ENCODE assay signal across 8 mouse cellular contexts in the genomic region with DNA sequence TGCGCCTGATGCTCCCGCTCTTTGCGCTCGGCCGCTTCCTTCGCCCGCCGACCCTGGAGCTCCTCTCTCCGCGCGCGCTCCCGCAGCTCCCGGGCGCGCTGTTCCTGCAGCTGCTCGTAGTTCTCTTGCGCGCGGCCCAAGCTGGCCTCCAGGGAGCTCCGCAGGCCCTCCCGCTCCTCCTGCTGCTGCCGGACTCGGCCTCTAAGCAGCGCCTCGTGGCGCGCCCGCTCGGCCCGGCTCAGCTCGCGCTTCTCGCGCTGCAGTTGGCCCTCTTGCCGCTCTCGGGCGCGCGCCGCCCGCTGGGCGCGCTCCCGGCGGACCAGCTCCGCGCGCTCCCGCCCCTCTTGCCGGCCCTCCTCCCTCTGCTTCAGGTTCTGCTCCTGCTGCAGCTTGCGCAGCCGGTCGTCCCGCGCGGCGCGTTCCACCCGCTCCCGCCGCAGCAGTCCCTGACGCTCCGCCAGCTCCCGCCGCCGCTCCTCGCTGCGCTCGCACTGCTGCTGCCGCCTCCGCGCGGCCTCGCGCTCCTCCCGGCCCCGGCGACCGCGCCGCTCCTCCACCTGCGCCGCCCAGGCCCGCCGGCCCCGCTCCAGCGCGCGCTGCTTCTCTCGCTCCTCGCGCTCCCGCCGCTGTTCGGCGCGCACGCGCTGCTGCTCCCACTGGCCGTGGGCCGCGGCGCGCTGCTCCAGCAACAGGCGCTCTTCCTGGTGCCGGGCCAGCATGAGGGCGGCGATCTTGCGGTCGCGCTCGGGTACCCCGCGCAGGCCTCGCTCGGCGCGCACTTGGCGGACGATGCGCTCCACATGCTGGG. TPM values are rescaled to one million over a fixed set of nuclear protein-coding genes. Genes with fewer than 3 reads are reported as not detected.
A peak's percentile ranks its signal among the peaks of the same experiment; 100 is the strongest.
DNase-seq lines count a peak whose midpoint lies in the region; ATAC-seq and TF ChIP-seq lines count a peak whose summit lies in the region.

No protein-coding gene starts in this region.

- ATAC-seq in forebrain, embryonic 14.5 days, result no peak
- peak; percentile 33 for ATAC-seq in hindbrain, embryonic 11.5 days (ENCODE audit: low FRiP score)
- ATAC-seq in limb, embryonic 15.5 days (ENCODE audit: insufficient number of reproducible peaks, low FRiP score, low TSS enrichment, low read depth), result peak; percentile 74; the same call in 1 of the 2 replicates
- no peak for ATAC-seq in midbrain, embryonic 16.5 days

- peaks cover 17% of the 10 kb centered on the region for H3K4me1 ChIP-seq in E14TG2a.4 (replicated peaks; ENCODE audit: low read depth, low read length)
- H3K4me1 ChIP-seq in forebrain, embryonic 14.5 days (ENCODE audit: control insufficient read depth, insufficient read depth, low read length), result peaks cover 5% of the 10 kb centered on the region
- peaks cover 12% of the 10 kb centered on the region for H3K4me1 ChIP-seq in hindbrain, embryonic 11.5 days (replicated peaks; ENCODE audit: control insufficient read depth, insufficient read depth, low read length)
- peaks cover 36% of the 10 kb centered on the region for H3K4me1 ChIP-seq in limb, embryonic 15.5 days
- peaks cover 19% of the 10 kb centered on the region for H3K4me1 ChIP-seq in midbrain, embryonic 16.5 days (ENCODE audit: control insufficient read depth, insufficient read depth, low read length)

- TF ChIP-seq POLR2A in brain, embryonic 14.5 days (IDR thresholded peaks at IDR 0.05; ENCODE audit: borderline replicate concordance, extremely low read depth, insufficient read depth, insufficient read length, poor library complexity, severe bottlenecking), result no peak

- no peak overlapping the region for H3K27ac ChIP-seq in forebrain, embryonic 14.5 days (ENCODE audit: low read depth, low read length)
- H3K27ac ChIP-seq in hindbrain, embryonic 11.5 days (ENCODE audit: low read depth, low read length), result no peak overlapping the region; the same call in 1 of the 2 replicates
- H3K27ac ChIP-seq in limb, embryonic 15.5 days, result no peak overlapping the region
- no peak overlapping the region; the same call in 1 of the 2 replicates for H3K27ac ChIP-seq in midbrain, embryonic 16.5 days (ENCODE audit: low read length)

- no peaks in the 10 kb centered on the region for H3K36me3 ChIP-seq in E14TG2a.4 (ENCODE audit: insufficient read depth, low read length)
- H3K36me3 ChIP-seq in forebrain, embryonic 14.5 days (ENCODE audit: control insufficient read depth, insufficient read depth, low read length), result peaks cover 58% of the 10 kb centered on the region
- peaks cover 38% of the 10 kb centered on the region for H3K36me3 ChIP-seq in hindbrain, embryonic 11.5 days (ENCODE audit: control insufficient read depth, insufficient read depth, low read length)
- no peaks in the 10 kb centered on the region for H3K36me3 ChIP-seq in limb, embryonic 15.5 days
- peaks cover 51% of the 10 kb centered on the region for H3K36me3 ChIP-seq in midbrain, embryonic 16.5 days (ENCODE audit: control insufficient read depth, insufficient read depth, low read length)

- no peak overlapping the region for H3K9ac ChIP-seq in forebrain, embryonic 14.5 days (ENCODE audit: low read length)
- H3K9ac ChIP-seq in hindbrain, embryonic 11.5 days (ENCODE audit: low read depth, low read length), result peak overlapping the region; percentile 97
- H3K9ac ChIP-seq in limb, embryonic 15.5 days, result peak overlapping the region; percentile 24
- no peak overlapping the region for H3K9ac ChIP-seq in midbrain, embryonic 16.5 days (ENCODE audit: low read depth, low read length)

- peaks cover 12% of the 10 kb centered on the region for H3K9me3 ChIP-seq in E14TG2a.4 (ENCODE audit: low read length)
- H3K9me3 ChIP-seq in forebrain, embryonic 14.5 days (replicated peaks; ENCODE audit: control insufficient read depth, low read length), result peaks cover 38% of the 10 kb centered on the region
- peaks cover 25% of the 10 kb centered on the region for H3K9me3 ChIP-seq in hindbrain, embryonic 11.5 days (ENCODE audit: control insufficient read depth, low read length)
- H3K9me3 ChIP-seq in limb, embryonic 15.5 days, result no peaks in the 10 kb centered on the region
- H3K9me3 ChIP-seq in midbrain, embryonic 16.5 days (replicated peaks; ENCODE audit: control insufficient read depth, low read length, poor library complexity, severe bottlenecking), result peaks cover 28% of the 10 kb centered on the region

- H3K4me2 ChIP-seq in forebrain, embryonic 14.5 days (ENCODE audit: low read length), result peak overlapping the region; percentile 66
- H3K4me2 ChIP-seq in hindbrain, embryonic 11.5 days (replicated peaks; ENCODE audit: low read depth, low read length), result peak overlapping the region; percentile 80
- H3K4me2 ChIP-seq in limb, embryonic 15.5 days, result peak overlapping the region; percentile 98
- peak overlapping the region; percentile 85 for H3K4me2 ChIP-seq in midbrain, embryonic 16.5 days (ENCODE audit: low read length)

- WGBS in forebrain, embryonic 14.5 days, result 50% methylated on average over 117 of the region's 122 CpGs
- WGBS in hindbrain, embryonic 11.5 days, result 16% methylated on average over 87 of the region's 122 CpGs
- under 1% methylated on average over 108 of the region's 122 CpGs for WGBS in limb, embryonic 15.5 days
- 43% methylated on average over 103 of the region's 122 CpGs for WGBS in midbrain, embryonic 16.5 days

- no peak for TF ChIP-seq CTCF in E14TG2a.4 (conservative IDR thresholded peaks at IDR 0.05; ENCODE audit: low read length)
- no peak for TF ChIP-seq CTCF in brain, embryonic 14.5 days (IDR thresholded peaks at IDR 0.05; ENCODE audit: borderline replicate concordance, extremely low read depth, insufficient read depth, insufficient read length)

- intact Hi-C loops in left cerebral cortex, postnatal 25 days (cut with DNase I), result no loop called here

- DNase-seq in brain, embryonic 14.5 days (ENCODE audit: low read depth), result peak; percentile 58
- DNase-seq in forebrain, embryonic 14.5 days (ENCODE audit: low spot score), result no peak
- DNase-seq in hindbrain, embryonic 11.5 days (ENCODE audit: low spot score), result peak; percentile 70
- DNase-seq in thymus, postnatal 14 days, result peak; percentile 76
- no peak for DNase-seq in left cerebral cortex, postnatal 25 days (ENCODE audit: low spot score in 2 of 2)

- peak overlapping the region; percentile 79 for H3K4me3 ChIP-seq in E14TG2a.4 (replicated peaks; ENCODE audit: low read length)
- H3K4me3 ChIP-seq in forebrain, embryonic 14.5 days (ENCODE audit: low read depth, low read length), result peak overlapping the region; percentile 57
- H3K4me3 ChIP-seq in hindbrain, embryonic 11.5 days (ENCODE audit: low read depth, low read length), result peak overlapping the region; percentile 68
- H3K4me3 ChIP-seq in limb, embryonic 15.5 days, result peak overlapping the region; percentile 57
- H3K4me3 ChIP-seq in midbrain, embryonic 16.5 days (ENCODE audit: low read depth, low read length), result peak overlapping the region; percentile 69

- H3K27me3 ChIP-seq in E14TG2a.4 (ENCODE audit: insufficient read depth, low read length), result peaks cover 82% of the 10 kb centered on the region
- H3K27me3 ChIP-seq in forebrain, embryonic 14.5 days (replicated peaks; ENCODE audit: control insufficient read depth, insufficient read depth, low read length), result no peaks in the 10 kb centered on the region
- peaks cover 18% of the 10 kb centered on the region for H3K27me3 ChIP-seq in hindbrain, embryonic 11.5 days (ENCODE audit: control insufficient read depth, insufficient read depth, low read length)
- peaks cover 74% of the 10 kb centered on the region for H3K27me3 ChIP-seq in limb, embryonic 15.5 days
- H3K27me3 ChIP-seq in midbrain, embryonic 16.5 days (ENCODE audit: control insufficient read depth, insufficient read depth, low read depth, low read length), result no peaks in the 10 kb centered on the region

RNA-seq across cellular contexts. Expression of gene Ccdc177, which starts 2.5 kb away (rescaled TPM):
- polyA plus RNA-seq in brain, embryonic 14.5 days (2012; rRNA removed), result 13.0 and 15.3 TPM in 2 replicates
- 6.3 and 6.7 TPM in 2 replicates for polyA plus RNA-seq in forebrain, embryonic 14.5 days (2014; fragmentation: Nextera tagmentation; extraction: Ambion mirVana)
- 3.9 and 4.6 TPM in 2 replicates for polyA plus RNA-seq in hindbrain, embryonic 11.5 days (2014; fragmentation: Nextera tagmentation; extraction: Ambion mirVana)
- polyA plus RNA-seq in limb, embryonic 15.5 days (2015; fragmentation: Nextera tagmentation; extraction: Ambion mirVana), result 0.02 and 0.04 TPM in 2 replicates
- polyA plus RNA-seq in midbrain, embryonic 16.5 days (2015; fragmentation: Nextera tagmentation; extraction: Ambion mirVana), result 3.8 and 3.9 TPM in 2 replicates
- 10 to 100 TPM; 12.9 to 15.5 TPM for total RNA-seq in left cerebral cortex, postnatal 25 days (2021)

RNA-seq across cellular contexts. Expression of gene Susd6, which starts 32.4 kb away (rescaled TPM):
- polyA plus RNA-seq in brain, embryonic 14.5 days (2012; rRNA removed), result 21.7 and 23.2 TPM in 2 replicates
- 11.7 and 13.4 TPM in 2 replicates for polyA plus RNA-seq in forebrain, embryonic 14.5 days (2014; fragmentation: Nextera tagmentation; extraction: Ambion mirVana)
- polyA plus RNA-seq in hindbrain, embryonic 11.5 days (2014; fragmentation: Nextera tagmentation; extraction: Ambion mirVana), result 17.7 and 18.2 TPM in 2 replicates
- 18.4 and 19.7 TPM in 2 replicates for polyA plus RNA-seq in limb, embryonic 15.5 days (2015; fragmentation: Nextera tagmentation; extraction: Ambion mirVana)
- 10.4 and 11.0 TPM in 2 replicates for polyA plus RNA-seq in midbrain, embryonic 16.5 days (2015; fragmentation: Nextera tagmentation; extraction: Ambion mirVana)
- 10 to 100 TPM; 32.1 to 32.9 TPM for total RNA-seq in left cerebral cortex, postnatal 25 days (2021)

Comparison
In these comparisons a context has a peak if more than half of its experiments do, and no peak if none do; other contexts are left out.
1. DNase-seq: peak in brain, embryonic 14.5 days (single experiment), hindbrain, embryonic 11.5 days (single experiment) and thymus, postnatal 14 days (single experiment); none in forebrain, embryonic 14.5 days (single experiment) and left cerebral cortex, postnatal 25 days (0 of 2).
2. ATAC-seq: peak in hindbrain, embryonic 11.5 days (single experiment) and limb, embryonic 15.5 days (single experiment); none in forebrain, embryonic 14.5 days (single experiment) and midbrain, embryonic 16.5 days (single experiment).
3. H3K9ac ChIP-seq: peak in hindbrain, embryonic 11.5 days (single experiment) and limb, embryonic 15.5 days (single experiment); none in forebrain, embryonic 14.5 days (single experiment) and midbrain, embryonic 16.5 days (single experiment).
4. Peak in every context shown above with its lines, with median percentiles within 50 percentile points of each other: H3K4me3 ChIP-seq and H3K4me2 ChIP-seq.